Mouse (Mus musculus): ENCODE results near the gene Atp10a.

GRCm38 (mm10) chr7:58655866-58656265, at the start of gene Atp10a:
- no peak for TF ChIP-seq CTCF (IDR thresholded peaks at IDR 0.05; ENCODE audit: low read depth)
- no peak for TF ChIP-seq EP300 (IDR thresholded peaks at IDR 0.05; ENCODE audit: low read depth)

All from liver, embryonic 14.5 days (tissue).